Mouse (Mus musculus): ENCODE data around the gene Ehd2.

DNA sequence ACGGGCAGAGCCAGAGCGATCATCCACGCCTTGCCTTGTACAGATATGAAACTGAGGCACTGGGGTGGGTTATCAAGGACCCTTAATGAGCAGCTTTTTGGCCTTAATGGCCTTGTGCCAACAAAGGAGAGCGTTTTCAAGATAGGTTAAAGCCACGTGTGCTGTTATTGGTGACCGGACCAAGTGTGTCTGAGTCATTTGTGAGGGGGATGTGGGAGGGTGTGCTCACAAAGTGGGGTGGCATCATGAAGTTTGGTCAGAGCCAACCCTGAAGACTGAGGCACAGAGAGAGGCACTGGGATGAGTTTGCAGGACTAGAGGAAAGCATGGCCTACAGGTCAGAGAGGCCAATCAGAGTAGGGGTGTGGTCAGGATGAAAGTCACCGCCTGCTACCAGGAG, 12.9 kb downstream of the Ehd2 start:
- TF ChIP-seq POLR2A (IDR thresholded peaks at IDR 0.05; ENCODE audit: low read depth, low read length) (no peak), CTCF (IDR thresholded peaks at IDR 0.05; ENCODE audit: borderline replicate concordance, insufficient read depth, low read length) (no peak)
